Mouse (Mus musculus): ENCODE results near the gene Tspan13. TPM values are rescaled to one million over a fixed set of nuclear protein-coding genes. Genes with fewer than 3 reads are reported as not detected.

The Tspan13 gene
- polyA plus RNA-seq, 1 experiment = 0.87 TPM

- no peak overlapping the region for H3K4me3 ChIP-seq (ENCODE audit: insufficient read depth, poor library complexity, severe bottlenecking)
- TF ChIP-seq CTCF (IDR thresholded peaks at IDR 0.05; ENCODE audit: control insufficient read depth, insufficient read depth, insufficient read length) = no peak
- TF ChIP-seq CEBPB (IDR thresholded peaks at IDR 0.05; ENCODE audit: low read depth) = no peak
- no peak for TF ChIP-seq MYOG (IDR thresholded peaks at IDR 0.05; ENCODE audit: control insufficient read depth, extremely low read depth, insufficient read length)
- no peak for TF ChIP-seq USF1 (IDR thresholded peaks at IDR 0.05; ENCODE audit: low read depth)
- no peak for TF ChIP-seq FOSL1 (IDR thresholded peaks at IDR 0.05; ENCODE audit: insufficient read depth, low read length, poor library complexity, severe bottlenecking)
- TF ChIP-seq MYOD1 (IDR thresholded peaks at IDR 0.05; ENCODE audit: control insufficient read depth, insufficient read length, low read depth) = no peak
- TF ChIP-seq MAX (IDR thresholded peaks at IDR 0.05) = no peak
- H3K79me2 ChIP-seq (ENCODE audit: control insufficient read depth, insufficient read depth) = no peaks in the 10 kb centered on the region
- H3K27me3 ChIP-seq (ENCODE audit: control insufficient read depth, insufficient read depth, insufficient read length) = no peaks in the 10 kb centered on the region
- no peaks in the 10 kb centered on the region for H3K36me3 ChIP-seq (ENCODE audit: control insufficient read depth, insufficient read depth)
- H3ac ChIP-seq (ENCODE audit: control insufficient read depth, insufficient read length, low read depth) = no peak overlapping the region
- no peaks in the 10 kb centered on the region for H3K79me3 ChIP-seq (ENCODE audit: low read depth)
Measured at GRCm38 (mm10) chr12:36020081-36020480, 22.2 kb downstream of the Tspan13 start.

GRCm38 (mm10) chr12:36019572-36019971, 22.7 kb downstream of the Tspan13 start:
- Histone ChIP-seq H3K79me2 (ENCODE audit: control insufficient read depth, insufficient read depth) (no peaks in the 10 kb centered on the region), H3K79me3 (ENCODE audit: low read depth) (no peaks in the 10 kb centered on the region), H3ac (ENCODE audit: control insufficient read depth, insufficient read length, low read depth) (no peak overlapping the region), H3K27me3 (ENCODE audit: control insufficient read depth, insufficient read depth, insufficient read length) (no peaks in the 10 kb centered on the region), H3K4me3 (ENCODE audit: insufficient read depth, poor library complexity, severe bottlenecking) (no peak overlapping the region), H3K36me3 (ENCODE audit: control insufficient read depth, insufficient read depth) (no peaks in the 10 kb centered on the region)
- TF ChIP-seq USF1 (IDR thresholded peaks at IDR 0.05; ENCODE audit: low read depth) = no peak
- TF ChIP-seq CEBPB (IDR thresholded peaks at IDR 0.05; ENCODE audit: low read depth) = no peak
- no peak for TF ChIP-seq FOSL1 (IDR thresholded peaks at IDR 0.05; ENCODE audit: insufficient read depth, low read length, poor library complexity, severe bottlenecking)
- TF ChIP-seq MYOD1 (IDR thresholded peaks at IDR 0.05; ENCODE audit: control insufficient read depth, insufficient read length, low read depth) = no peak
- no peak for TF ChIP-seq MAX (IDR thresholded peaks at IDR 0.05)
- no peak for TF ChIP-seq MYOG (IDR thresholded peaks at IDR 0.05; ENCODE audit: control insufficient read depth, extremely low read depth, insufficient read length)
- no peak for TF ChIP-seq CTCF (IDR thresholded peaks at IDR 0.05; ENCODE audit: control insufficient read depth, insufficient read depth, insufficient read length)

GRCm38 (mm10) chr12:36017791-36018190, 24.5 kb downstream of the Tspan13 start:
- Histone ChIP-seq H3K79me2 (ENCODE audit: control insufficient read depth, insufficient read depth) (no peaks in the 10 kb centered on the region), H3K4me3 (ENCODE audit: insufficient read depth, poor library complexity, severe bottlenecking) (no peak overlapping the region), H3K27me3 (ENCODE audit: control insufficient read depth, insufficient read depth, insufficient read length) (no peaks in the 10 kb centered on the region), H3K79me3 (ENCODE audit: low read depth) (no peaks in the 10 kb centered on the region), H3K36me3 (ENCODE audit: control insufficient read depth, insufficient read depth) (no peaks in the 10 kb centered on the region), H3ac (ENCODE audit: control insufficient read depth, insufficient read length, low read depth) (no peak overlapping the region)
- no peak for TF ChIP-seq MAX (IDR thresholded peaks at IDR 0.05)
- no peak for TF ChIP-seq MYOG (IDR thresholded peaks at IDR 0.05; ENCODE audit: control insufficient read depth, extremely low read depth, insufficient read length)
- TF ChIP-seq MYOD1 (IDR thresholded peaks at IDR 0.05; ENCODE audit: control insufficient read depth, insufficient read length, low read depth) = no peak
- no peak for TF ChIP-seq CTCF (IDR thresholded peaks at IDR 0.05; ENCODE audit: control insufficient read depth, insufficient read depth, insufficient read length)
- TF ChIP-seq USF1 (IDR thresholded peaks at IDR 0.05; ENCODE audit: low read depth) = no peak

GRCm38 (mm10) chr12:36013216-36013910, 28.9 kb downstream of the Tspan13 start:
- Histone ChIP-seq H3K79me3 (ENCODE audit: low read depth) (no peaks in the 10 kb centered on the region), H3K36me3 (ENCODE audit: control insufficient read depth, insufficient read depth) (no peaks in the 10 kb centered on the region), H3K79me2 (ENCODE audit: control insufficient read depth, insufficient read depth) (no peaks in the 10 kb centered on the region), H3ac (ENCODE audit: control insufficient read depth, insufficient read length, low read depth) (no peak overlapping the region), H3K27me3 (ENCODE audit: control insufficient read depth, insufficient read depth, insufficient read length) (no peaks in the 10 kb centered on the region), H3K4me3 (ENCODE audit: insufficient read depth, poor library complexity, severe bottlenecking) (no peak overlapping the region)
- TF ChIP-seq MYOD1 (IDR thresholded peaks at IDR 0.05; ENCODE audit: control insufficient read depth, insufficient read length, low read depth) (no peak), MAX (IDR thresholded peaks at IDR 0.05) (no peak), CTCF (IDR thresholded peaks at IDR 0.05; ENCODE audit: control insufficient read depth, insufficient read depth, insufficient read length) (no peak), CEBPB (IDR thresholded peaks at IDR 0.05; ENCODE audit: low read depth) (no peak), FOSL1 (IDR thresholded peaks at IDR 0.05; ENCODE audit: insufficient read depth, low read length, poor library complexity, severe bottlenecking) (no peak), MYOG (IDR thresholded peaks at IDR 0.05; ENCODE audit: control insufficient read depth, extremely low read depth, insufficient read length) (no peak), USF1 (IDR thresholded peaks at IDR 0.05; ENCODE audit: low read depth) (no peak)

GRCm38 (mm10) chr12:36008364-36009047, 33.8 kb downstream of the Tspan13 start:
- no peaks in the 10 kb centered on the region for H3K79me3 ChIP-seq (ENCODE audit: low read depth)
- TF ChIP-seq USF1 (IDR thresholded peaks at IDR 0.05; ENCODE audit: low read depth) = no peak
- TF ChIP-seq MYOD1 (IDR thresholded peaks at IDR 0.05; ENCODE audit: control insufficient read depth, insufficient read length, low read depth) = no peak
- TF ChIP-seq CEBPB (IDR thresholded peaks at IDR 0.05; ENCODE audit: low read depth) = no peak
- TF ChIP-seq CTCF (IDR thresholded peaks at IDR 0.05; ENCODE audit: control insufficient read depth, insufficient read depth, insufficient read length) = no peak
- no peak for TF ChIP-seq FOSL1 (IDR thresholded peaks at IDR 0.05; ENCODE audit: insufficient read depth, low read length, poor library complexity, severe bottlenecking)
- no peak for TF ChIP-seq MYOG (IDR thresholded peaks at IDR 0.05; ENCODE audit: control insufficient read depth, extremely low read depth, insufficient read length)
- TF ChIP-seq MAX (IDR thresholded peaks at IDR 0.05) = no peak
- H3K4me3 ChIP-seq (ENCODE audit: insufficient read depth, poor library complexity, severe bottlenecking) = no peak overlapping the region
- H3K36me3 ChIP-seq (ENCODE audit: control insufficient read depth, insufficient read depth) = no peaks in the 10 kb centered on the region
- H3ac ChIP-seq (ENCODE audit: control insufficient read depth, insufficient read length, low read depth) = no peak overlapping the region
- no peaks in the 10 kb centered on the region for H3K79me2 ChIP-seq (ENCODE audit: control insufficient read depth, insufficient read depth)
- H3K27me3 ChIP-seq (ENCODE audit: control insufficient read depth, insufficient read depth, insufficient read length) = no peaks in the 10 kb centered on the region
